Mouse (Mus musculus) ES-Bruce4 (cell line): ENCODE measurements at regions not wholly inside any gene's neighbourhood (a gene's known extent, or its start where the extent isn't known, plus 50 kb on each side); places are given as distances from the start of the nearest gene placed in this dataset.

Experiments used
- CTCF ChIP-seq: IDR thresholded peaks from one replicate; pipeline ENCODE4 v1.8.1; 2011; ENCODE audit warnings: low read depth, low read length
- EP300 ChIP-seq: IDR thresholded peaks from 2 replicates; pipeline ENCODE4 v1.6.1; 2011; ENCODE audit warnings: low read depth, low read length; ENCODE audit not compliant: insufficient read depth

- TF ChIP-seq CTCF (no peak), EP300 (no peak)
Observed at GRCm38 (mm10) chr10:84103985-84104384, 336.4 kb downstream of the Nuak1 start.
